Mouse (Mus musculus) embryo, embryonic 11.5 days (tissue): ENCODE measurements around the gene Doc2a.
A peak's percentile ranks its signal among the peaks of the same experiment; 100 is the strongest.
"Not testable (repeated sequence)": the region's sequence is repeated elsewhere in the genome, so short reads cannot be mapped to it uniquely, and the experiment has no call there.

Source experiments
- DNase-seq: peaks from one replicate; pipeline ENCODE4 v3.0.0-alpha.2; 2012; ENCODE audit warnings: low read depth, low spot score

Gene Doc2a

DNA sequence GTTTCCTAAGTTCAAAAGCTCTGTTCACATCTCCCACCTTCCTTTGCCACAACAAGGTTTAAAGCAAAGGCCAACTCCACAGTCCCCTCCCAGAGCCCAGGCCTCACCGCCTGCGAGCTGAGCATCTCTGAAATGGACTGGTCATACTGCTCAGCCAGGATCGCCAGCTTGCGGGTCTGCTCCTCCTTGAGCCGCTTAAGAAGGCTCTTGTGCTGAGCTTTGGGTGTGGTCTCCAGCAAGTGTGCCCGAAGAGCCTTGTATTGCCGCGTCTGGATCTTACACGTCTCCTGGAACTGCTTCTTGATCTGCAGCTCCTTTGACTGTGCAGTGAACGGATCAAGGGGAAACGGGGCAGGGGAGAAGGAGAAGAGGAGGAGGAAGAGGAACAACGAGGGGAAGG lies 20.8 kb downstream of the Doc2a start:
- DNase-seq, result no peak

DNA sequence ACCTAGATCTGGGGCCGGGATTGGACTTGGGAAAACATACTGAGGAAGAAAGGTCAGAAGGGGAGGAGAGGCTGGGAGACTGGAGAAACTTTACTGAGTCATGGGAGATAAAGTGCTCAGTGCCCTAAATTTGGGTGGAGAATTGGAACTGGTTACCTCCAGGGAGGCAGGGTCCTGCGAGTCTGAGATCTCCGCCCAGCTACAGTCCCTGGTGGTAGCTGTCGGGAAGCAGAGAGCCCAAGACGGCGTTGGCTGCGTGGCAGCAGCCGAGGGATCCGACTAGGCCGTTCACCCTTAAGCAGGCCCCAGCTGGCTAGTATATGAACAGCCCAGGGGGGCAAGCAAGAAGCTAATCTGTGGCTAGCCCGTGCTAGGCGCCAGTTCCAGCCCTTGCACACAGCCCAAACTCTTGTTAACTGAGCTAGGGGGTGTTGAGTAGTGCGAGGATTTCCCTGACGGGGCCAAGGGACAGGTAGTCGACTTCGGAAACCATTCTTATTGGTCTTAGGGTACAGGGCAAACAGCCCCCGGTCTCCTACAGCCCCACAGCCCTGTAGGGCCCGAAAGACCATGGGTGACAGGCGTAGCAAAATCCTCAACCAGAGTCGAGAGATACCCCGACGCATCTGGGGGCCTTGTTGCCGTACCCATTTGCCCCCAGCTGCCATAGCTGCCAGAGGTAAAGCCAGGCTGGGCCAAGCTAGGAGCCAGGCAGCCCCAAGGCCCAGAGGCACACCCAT lies 22.7 kb downstream of the Doc2a start:
- DNase-seq, result no peak

DNA sequence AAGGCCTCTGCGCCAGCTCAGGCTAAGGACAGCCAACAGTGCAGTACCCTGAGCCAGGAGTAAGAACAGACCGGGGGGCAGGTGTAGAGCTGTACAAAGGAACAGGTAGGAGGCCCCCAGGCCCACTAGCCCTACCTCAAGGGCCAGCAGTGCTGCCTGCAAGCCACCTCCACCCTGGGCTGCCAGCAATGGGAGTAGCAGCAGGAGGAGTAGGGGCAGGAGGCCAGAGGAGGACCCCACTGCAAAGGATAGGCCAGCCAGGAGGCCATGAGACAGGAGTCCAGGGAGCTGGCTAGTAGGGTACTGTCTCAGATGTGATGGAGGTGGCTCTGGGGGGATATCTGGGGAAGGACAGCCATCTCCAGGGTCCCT lies 23.3 kb downstream of the Doc2a start:
- no peak for DNase-seq

DNA sequence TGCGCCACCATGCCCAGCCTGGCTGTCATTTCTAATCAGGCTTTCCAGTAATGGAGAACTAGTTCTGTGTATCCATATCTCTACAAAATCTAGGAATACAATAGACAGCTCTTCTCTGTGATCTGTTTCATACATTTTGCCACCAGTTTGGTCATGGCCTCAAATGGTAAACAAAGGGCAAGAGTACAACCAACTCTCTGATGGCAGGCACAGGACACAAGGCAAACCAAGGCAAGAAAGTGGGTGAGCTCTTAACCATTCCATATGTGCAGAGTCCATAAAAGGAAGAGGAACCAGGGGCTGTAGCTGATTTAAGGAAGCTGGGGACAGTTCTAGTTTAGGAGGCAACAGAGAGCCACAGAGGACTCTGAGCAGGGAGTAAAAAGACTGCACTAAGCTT lies 30.0 kb downstream of the Doc2a start:
- DNase-seq, result no peak

DNA sequence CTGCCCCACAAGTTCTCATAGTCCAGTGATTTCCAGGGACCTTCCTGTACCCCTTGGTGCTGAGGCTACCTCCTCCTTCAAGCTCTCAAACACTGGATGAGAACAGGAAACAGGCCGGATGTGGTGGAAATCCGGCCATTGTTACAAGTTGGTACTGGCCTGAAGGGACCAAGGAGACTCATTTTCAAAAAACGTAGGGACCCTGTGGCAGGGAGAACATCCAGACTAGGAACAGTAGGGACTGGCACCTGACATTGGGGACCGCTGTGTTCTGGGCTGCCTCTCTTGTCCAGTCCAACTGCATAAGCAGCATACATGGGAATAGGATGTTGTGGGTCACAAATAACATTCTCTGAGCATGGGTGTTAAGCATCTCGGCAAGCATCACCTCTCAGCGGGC lies 33.8 kb downstream of the Doc2a start:
- no peak for DNase-seq

DNA sequence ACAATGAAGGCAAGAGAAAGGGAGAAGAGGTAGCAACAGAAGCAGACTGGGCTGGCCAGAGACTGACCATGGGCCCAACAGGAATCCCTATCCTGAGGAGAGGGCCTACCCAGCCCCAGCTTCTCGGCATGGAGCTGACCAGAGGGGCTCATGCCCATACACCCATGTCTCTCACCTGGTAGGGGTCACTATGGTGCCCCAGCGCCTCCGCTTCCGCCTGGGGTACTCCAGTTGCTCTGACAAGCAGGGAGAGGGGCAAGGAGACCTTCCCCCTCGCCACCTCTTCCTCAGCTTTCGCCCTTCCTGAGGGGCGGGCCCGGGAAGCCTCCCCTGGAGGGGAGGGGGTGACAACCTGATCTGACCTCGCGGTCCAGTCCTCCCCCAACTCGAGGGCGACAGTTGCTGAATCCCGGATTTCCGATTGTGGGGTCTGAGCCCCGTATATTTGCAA lies 36.5 kb downstream of the Doc2a start:
- DNase-seq, result no peak

DNA sequence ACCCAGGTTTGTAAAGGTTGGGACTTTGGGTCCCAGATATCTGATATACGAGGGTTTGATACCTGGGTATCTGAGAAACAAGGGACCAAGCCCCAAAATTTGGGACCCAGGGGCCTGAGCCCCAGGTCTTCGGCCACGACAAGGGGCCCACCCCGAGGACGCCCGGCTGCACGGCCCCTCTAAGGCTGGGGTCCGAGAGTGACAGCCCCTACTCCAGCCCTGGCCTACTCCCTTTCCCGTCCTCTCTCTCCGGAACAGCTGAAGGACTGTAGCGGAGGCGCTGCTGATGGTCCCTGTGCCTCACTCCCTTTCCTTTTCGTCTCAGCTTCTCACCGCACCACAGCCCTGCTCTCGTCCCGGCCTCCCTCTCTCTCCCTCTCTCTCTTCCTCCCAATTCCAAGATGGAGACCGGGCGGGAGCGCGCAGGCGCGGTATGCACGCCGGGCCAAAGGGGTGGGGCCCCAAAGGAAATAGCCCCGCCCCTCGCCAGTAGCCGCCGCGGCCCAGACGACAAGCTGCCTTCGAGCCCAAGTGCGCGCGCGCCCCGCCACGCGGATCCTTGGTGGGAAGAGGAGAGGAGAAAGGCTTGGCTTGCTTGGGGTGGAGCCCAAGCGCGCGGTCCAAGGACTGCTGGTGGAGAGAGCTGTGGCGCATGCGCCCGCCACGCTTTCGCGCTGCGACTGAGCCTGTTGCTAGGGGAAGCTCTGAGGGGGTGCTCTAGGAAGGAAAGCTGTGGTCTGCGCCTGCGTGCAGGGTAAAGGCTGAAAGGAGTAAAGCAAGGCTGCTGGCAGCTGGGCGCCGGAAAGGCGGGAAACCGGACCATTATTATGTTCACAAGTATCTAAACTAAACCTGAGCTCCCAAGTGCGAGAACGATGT lies 37.3 kb downstream of the Doc2a start, which contains the start of gene Taok2:
Taok2 (minus strand) TSS at position 418 of the 879 bp plus-strand sequence.
- DNase-seq, result peak; percentile 97

DNA sequence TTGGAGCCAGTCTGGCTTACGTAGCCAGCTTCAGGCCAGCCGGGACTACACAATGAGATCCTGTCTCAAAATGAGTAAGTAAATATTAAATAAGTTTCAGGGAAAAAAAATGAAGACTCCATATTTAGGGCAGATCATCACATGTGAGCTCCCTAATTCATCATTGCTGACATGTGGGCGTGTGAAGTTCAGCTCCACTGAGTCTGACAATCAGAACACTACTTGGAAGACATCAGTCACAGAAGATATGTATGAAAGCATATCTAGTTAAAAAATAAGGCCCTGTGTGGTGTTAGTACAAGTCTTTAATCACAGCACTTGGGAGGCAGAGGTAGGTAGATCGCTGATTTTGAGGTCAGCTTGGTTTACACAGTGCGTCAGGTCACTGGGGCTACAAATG lies 40.1 kb downstream of the Doc2a start:
- no peak for DNase-seq

DNA sequence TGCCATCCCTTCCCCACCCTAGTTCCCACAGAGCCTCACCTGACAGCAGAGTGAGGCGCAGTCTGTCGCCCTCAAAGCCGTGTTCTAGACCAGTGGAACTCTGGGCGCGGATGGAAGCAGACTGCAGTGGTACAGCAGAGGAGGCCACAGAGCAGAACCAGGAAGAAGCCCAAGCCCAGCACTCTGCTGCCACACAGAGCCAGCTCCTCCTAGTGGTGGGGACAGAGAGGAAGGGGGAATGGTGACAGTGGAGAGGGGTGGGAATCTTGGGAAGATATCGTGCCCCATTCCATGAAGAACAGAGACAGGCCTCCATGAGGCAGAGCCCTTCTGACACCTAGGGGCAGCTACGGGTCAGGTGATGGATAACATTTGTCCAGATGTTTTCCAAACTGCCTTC lies 41.6 kb downstream of the Doc2a start:
- no peak for DNase-seq

DNA sequence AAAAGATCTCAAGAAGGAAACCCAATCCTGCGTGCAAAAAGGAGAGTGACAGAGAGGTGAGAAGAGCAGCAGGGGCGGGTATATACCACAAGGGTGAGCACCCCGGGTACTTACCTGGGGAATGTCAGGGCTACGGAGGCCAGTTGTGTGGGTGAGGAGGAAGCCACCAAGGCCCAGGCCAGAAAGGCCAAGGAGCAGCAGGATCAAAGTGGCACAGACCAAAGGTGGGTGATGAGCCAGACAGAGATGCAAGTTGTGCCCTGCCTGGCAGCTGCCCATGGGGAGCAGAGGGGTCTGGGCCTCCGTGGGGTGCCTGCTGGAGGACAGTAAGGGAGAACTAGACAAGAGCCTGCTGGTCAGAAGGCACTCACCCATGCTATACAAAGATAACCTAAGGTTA lies 49.7 kb downstream of the Doc2a start:
- DNase-seq, result no peak

DNA sequence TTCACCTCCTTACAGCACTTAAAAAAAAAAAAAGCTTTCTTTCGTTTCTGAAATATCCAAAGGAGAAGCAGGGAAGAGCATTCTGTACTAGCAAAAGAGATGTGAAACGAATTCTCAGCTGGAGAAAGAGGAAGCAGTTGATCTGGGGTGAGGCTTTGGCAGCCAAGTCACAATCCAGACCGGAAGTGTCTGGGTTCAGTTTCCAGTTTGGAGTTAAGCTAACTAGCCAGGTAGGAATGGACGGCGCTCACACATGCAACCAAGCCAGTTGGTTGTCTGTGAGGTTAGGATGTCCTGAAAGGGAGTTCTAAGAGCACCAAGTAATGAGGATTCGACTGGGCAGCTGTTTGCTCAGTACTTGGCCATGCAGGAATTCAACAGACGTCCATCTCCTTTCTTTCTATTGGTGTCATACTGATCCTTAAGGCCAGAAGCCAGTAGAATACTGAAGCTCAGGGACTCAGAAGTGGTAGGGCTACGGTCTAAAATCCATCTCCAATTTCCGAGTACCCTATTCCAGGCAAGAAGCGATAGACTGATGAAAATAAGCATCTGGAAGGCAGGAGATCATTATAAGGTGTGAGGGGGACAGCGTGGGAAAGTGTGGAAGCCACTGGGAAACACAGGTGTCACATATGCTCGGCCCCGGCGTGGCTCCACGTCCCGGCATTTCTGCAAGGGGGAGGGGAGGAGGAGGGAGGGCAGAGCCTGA lies 50.3 kb downstream of the Doc2a start:
- no peak for DNase-seq

DNA sequence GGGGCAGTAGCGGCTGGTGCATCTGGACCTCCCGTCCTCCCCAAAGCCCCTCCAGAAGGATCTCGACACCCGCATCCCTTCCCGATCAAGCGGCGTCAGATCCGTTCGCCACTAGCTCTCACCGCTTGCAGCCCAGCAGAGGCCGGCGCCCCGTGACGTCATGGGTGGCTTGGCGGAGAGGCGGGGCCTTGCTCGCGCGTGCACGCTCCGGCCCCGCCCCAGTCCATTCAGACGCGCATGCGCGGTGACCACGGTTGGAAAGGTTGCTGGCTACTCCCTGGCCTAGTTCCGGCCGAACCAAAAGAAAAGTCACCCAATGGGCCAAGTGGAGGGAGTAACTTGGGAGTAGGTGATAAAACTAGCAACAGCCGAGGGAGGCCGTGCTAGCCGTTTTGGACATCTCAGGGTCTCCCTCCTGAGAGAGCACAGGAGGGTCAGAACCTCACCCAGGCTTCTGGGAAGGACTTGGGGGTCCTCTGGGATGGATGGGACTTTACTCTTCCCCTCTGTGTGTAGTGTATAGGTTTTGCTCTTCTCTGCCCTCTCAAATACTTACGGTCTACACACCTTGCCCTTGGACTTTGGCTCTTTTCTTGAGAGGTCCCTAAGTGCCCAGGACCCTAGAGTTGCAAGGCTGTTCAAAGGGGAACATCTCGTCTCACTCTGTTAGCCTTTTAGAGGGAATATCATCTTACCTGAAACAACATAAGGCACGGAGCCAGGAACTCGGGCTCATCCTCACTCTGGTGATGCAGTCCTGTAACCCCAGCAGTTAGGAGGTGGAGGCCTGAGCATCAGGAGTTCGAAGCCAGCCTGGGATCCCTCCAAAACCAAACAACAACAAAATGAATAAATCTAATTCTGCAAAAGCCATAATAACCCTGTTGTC lies 51.1 kb downstream of the Doc2a start:
- peak; percentile 90 for DNase-seq

DNA sequence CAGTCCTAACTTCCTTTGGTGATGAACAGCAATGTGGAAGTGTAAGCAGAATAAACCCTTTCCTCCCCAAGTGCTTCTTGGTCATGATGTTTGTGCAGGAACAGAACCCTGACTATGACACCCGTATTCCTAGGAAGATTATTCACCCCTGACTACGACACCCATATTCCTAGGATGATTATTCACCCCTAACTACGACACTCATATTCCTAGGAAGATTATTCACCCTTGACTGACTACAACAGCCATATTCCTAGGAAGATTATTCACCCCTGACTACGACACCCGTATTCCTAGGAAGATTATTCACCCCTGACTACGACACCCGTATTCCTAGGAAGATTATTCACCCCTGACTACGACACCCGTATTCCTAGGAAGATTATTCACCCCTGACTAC lies 52.6 kb downstream of the Doc2a start:
- DNase-seq, result not testable (repeated sequence)
